Mouse (Mus musculus) stomach, postnatal 0 days (tissue): Measurements from ENCODE around the gene Klc1. TPM values are rescaled to one million over a fixed set of nuclear protein-coding genes. Genes with fewer than 3 reads are reported as not detected.

Experiments
- ATAC-seq: fragments of 200-750 bp; cut with Nextera tagmentation; 2 replicates; pipeline ENCODE4 v1.8.0; 2017; ENCODE audit not compliant: low FRiP score, low TSS enrichment
- DNase-seq: peaks from one replicate; pipeline ENCODE4 v3.0.0-alpha.2; 2016; ENCODE audit warnings: low spot score
- H3K27ac ChIP-seq: fragments of 300-500 bp; sonication (generic); replicated peaks from 2 replicates; pipeline ENCODE4 v1.5.1; 2014; ENCODE audit warnings: mild to moderate bottlenecking, control low read depth
- H3K27me3 ChIP-seq: fragments of 300-500 bp; sonication (generic); 2 replicates; pipeline ENCODE4 v1.6.1; 2014; ENCODE audit warnings: low read length; ENCODE audit not compliant: control insufficient read depth, insufficient read depth
- H3K36me3 ChIP-seq: fragments of 300-500 bp; sonication (generic); 2 replicates; pipeline ENCODE4 v1.6.1; 2014; ENCODE audit warnings: low read length, mixed read lengths; ENCODE audit not compliant: control insufficient read depth, insufficient read depth
- H3K4me1 ChIP-seq: fragments of 300-500 bp; sonication (generic); replicated peaks from 2 replicates; pipeline ENCODE4 v1.6.1; 2014; ENCODE audit warnings: antibody characterized with exemption; ENCODE audit not compliant: control insufficient read depth, insufficient read depth
- H3K4me2 ChIP-seq: fragments of 300-500 bp; sonication (generic); replicated peaks from 2 replicates; pipeline ENCODE4 v1.6.1; 2014; ENCODE audit warnings: low read depth, mild to moderate bottlenecking, control low read depth, moderate library complexity
- H3K4me3 ChIP-seq: fragments of 300-500 bp; sonication (generic); 2 replicates; pipeline ENCODE4 v1.5.1; 2014; ENCODE audit warnings: low read depth, low read length, control low read depth
- H3K9ac ChIP-seq: fragments of 300-500 bp; sonication (generic); 2 replicates; pipeline ENCODE4 v1.6.1; 2014; ENCODE audit warnings: mild to moderate bottlenecking, low read length, control low read depth, mixed read lengths
- H3K9me3 ChIP-seq: fragments of 300-500 bp; sonication (generic); 2 replicates; pipeline ENCODE4 v1.6.1; 2016; ENCODE audit warnings: low read length; ENCODE audit not compliant: control insufficient read depth
- CTCF ChIP-seq: IDR thresholded peaks from 2 replicates; pipeline ENCODE4 v1.5.1; 2016; ENCODE audit warnings: antibody characterized with exemption, low read depth, mild to moderate bottlenecking, moderate library complexity
- EP300 ChIP-seq: optimal IDR thresholded peaks from 2 replicates; pipeline ENCODE3; 2016; ENCODE audit warnings: antibody characterized with exemption
- WGBS: fragments of 180-500 bp; shearing (Covaris S2); extraction: QIAGEN DNeasy Blood & Tissue Kit; methylation state at CpG from one replicate; pipeline ENCODE4 v1.1.7; 2014; 5-methylcytosine and 5-hydroxymethylcytosine counted together
- polyA plus RNA-seq: library from polyadenylated mRNA; unstranded; fragments of >200 nt; fragmentation: Nextera tagmentation; extraction: Ambion mirVana; gene quantifications from 2 replicates; pipeline ENCODE4 v1.2.1, GENCODE M21; 2015

The Klc1 gene
- polyA plus RNA-seq, 1 experiment from 2014 or later: 56.7 TPM

- ATAC-seq (peak; percentile 41), DNase-seq (peak; percentile 62)
- Histone ChIP-seq H3K9ac (peak overlapping the region; percentile 94), H3K9me3 (no peaks in the 10 kb centered on the region), H3K27ac (peak overlapping the region; percentile 94), H3K4me1 (peaks cover 4% of the 10 kb centered on the region; the same call in 1 of the 2 replicates), H3K4me3 (peak overlapping the region; percentile 89), H3K4me2 (peak overlapping the region; percentile 100), H3K27me3 (no peaks in the 10 kb centered on the region), H3K36me3 (no peaks in the 10 kb centered on the region)
- TF ChIP-seq EP300 (no peak), CTCF (no peak)
- 2% methylated on average over 33 of the region's 35 CpGs for WGBS
These were observed 770 bp downstream of the Klc1 start for GRCm38 (mm10) chr12:111759176-111760061.

GRCm38 (mm10) chr12:111760306-111760908 is 1.8 kb downstream of the Klc1 start:
- DNase-seq: no peak
- peak overlapping the region; percentile 100 for H3K4me2 ChIP-seq
- no peaks in the 10 kb centered on the region for H3K9me3 ChIP-seq
- TF ChIP-seq CTCF (no peak), EP300 (no peak)
- no peak for ATAC-seq
- H3K27me3 ChIP-seq: no peaks in the 10 kb centered on the region
- peaks cover 4% of the 10 kb centered on the region; the same call in 1 of the 2 replicates for H3K4me1 ChIP-seq
- H3K4me3 ChIP-seq: peak overlapping the region; percentile 89
- no peak overlapping the region for H3K9ac ChIP-seq
- H3K27ac ChIP-seq: peak overlapping the region; percentile 94
- H3K36me3 ChIP-seq: no peaks in the 10 kb centered on the region
- 46% methylated on average over 7 of the region's 7 CpGs for WGBS

GRCm38 (mm10) chr12:111762620-111763280 is 4.1 kb downstream of the Klc1 start:
- no peaks in the 10 kb centered on the region for H3K9me3 ChIP-seq
- H3K27ac ChIP-seq: peak overlapping the region; percentile 40; the same call in 1 of the 2 replicates
- H3K27me3 ChIP-seq: no peaks in the 10 kb centered on the region
- ATAC-seq: no peak
- WGBS: 89% methylated on average over 13 of the region's 13 CpGs
- no peak overlapping the region for H3K4me2 ChIP-seq
- H3K4me3 ChIP-seq: no peak overlapping the region
- no peak overlapping the region for H3K9ac ChIP-seq
- TF ChIP-seq EP300: no peak
- TF ChIP-seq CTCF: no peak
- no peak for DNase-seq
- no peaks in the 10 kb centered on the region for H3K36me3 ChIP-seq
- peaks cover 4% of the 10 kb centered on the region; the same call in 1 of the 2 replicates for H3K4me1 ChIP-seq

GRCm38 (mm10) chr12:111766313-111767236 is 7.9 kb downstream of the Klc1 start:
- Histone ChIP-seq H3K9ac (no peak overlapping the region), H3K4me3 (no peak overlapping the region), H3K4me2 (0 out of 2 replicates have a peak overlapping the region, but pooled peaks have one; percentile 1), H3K4me1 (no peaks in the 10 kb centered on the region), H3K36me3 (no peaks in the 10 kb centered on the region), H3K27ac (peak overlapping the region; percentile 69), H3K27me3 (no peaks in the 10 kb centered on the region), H3K9me3 (no peaks in the 10 kb centered on the region)
- no peak for ATAC-seq
- TF ChIP-seq EP300 (no peak), CTCF (no peak)
- no peak for DNase-seq
- whole genome bisulfite sequencing: 64% methylated on average over 16 of the region's 16 CpGs

- Histone ChIP-seq H3K4me2 (no peak overlapping the region), H3K9ac (no peak overlapping the region), H3K4me1 (no peaks in the 10 kb centered on the region), H3K9me3 (no peaks in the 10 kb centered on the region), H3K36me3 (peaks cover 5% of the 10 kb centered on the region; the same call in 1 of the 2 replicates), H3K27ac (peak overlapping the region; percentile 53; the same call in 1 of the 2 replicates), H3K27me3 (no peaks in the 10 kb centered on the region), H3K4me3 (no peak overlapping the region)
- ATAC-seq (no peak), DNase-seq (no peak)
- WGBS: 68% methylated on average over 10 of the region's 10 CpGs
- TF ChIP-seq CTCF: no peak
- TF ChIP-seq EP300: no peak
These were observed 9.8 kb downstream of the Klc1 start for GRCm38 (mm10) chr12:111768322-111768928.
